Mouse (Mus musculus) neural tube, embryonic 15.5 days (tissue): ENCODE results near the gene Rwdd3. TPM values are rescaled to one million over a fixed set of nuclear protein-coding genes. Genes with fewer than 3 reads are reported as not detected.
A peak's percentile ranks its signal among the peaks of the same experiment; 100 is the strongest.

Source experiments
- ATAC-seq: fragments of 200-750 bp; cut with Nextera tagmentation; 2 replicates; pipeline ENCODE4 v1.8.0; 2017; ENCODE audit warnings: mild to moderate bottlenecking, moderate TSS enrichment, moderate library complexity; ENCODE audit not compliant: low FRiP score
- H3K27ac ChIP-seq: fragments of 300-500 bp; sonication (generic); replicated peaks from 2 replicates; pipeline ENCODE4 v1.5.1; 2015; ENCODE audit warnings: mild to moderate bottlenecking, inconsistent platforms
- H3K27me3 ChIP-seq: fragments of 300-500 bp; sonication (generic); replicated peaks from 2 replicates; pipeline ENCODE4 v1.6.1; 2015; ENCODE audit warnings: inconsistent platforms
- H3K36me3 ChIP-seq: fragments of 300-500 bp; sonication (generic); 2 replicates; pipeline ENCODE4 v1.6.1; 2015; ENCODE audit warnings: inconsistent platforms
- H3K4me1 ChIP-seq: fragments of 300-500 bp; sonication (generic); 2 replicates; pipeline ENCODE4 v1.6.1; 2015; ENCODE audit warnings: inconsistent platforms
- H3K4me2 ChIP-seq: fragments of 300-500 bp; sonication (generic); 2 replicates; pipeline ENCODE4 v1.6.1; 2015; ENCODE audit warnings: inconsistent platforms, mild to moderate bottlenecking, moderate library complexity
- H3K4me3 ChIP-seq: fragments of 300-500 bp; sonication (generic); replicated peaks from 2 replicates; pipeline ENCODE4 v1.5.1; 2015; ENCODE audit warnings: mild to moderate bottlenecking, inconsistent platforms
- H3K9ac ChIP-seq: fragments of 300-500 bp; sonication (generic); replicated peaks from 2 replicates; pipeline ENCODE4 v1.6.1; 2015; ENCODE audit warnings: mild to moderate bottlenecking, inconsistent platforms
- H3K9me3 ChIP-seq: fragments of 300-500 bp; sonication (generic); replicated peaks from 2 replicates; pipeline ENCODE4 v1.6.1; 2016; ENCODE audit warnings: inconsistent platforms
- WGBS: fragments of 180-500 bp; shearing (Covaris S2); methylation state at CpG from one replicate; pipeline ENCODE4 v1.1.7; 2015; ENCODE audit warnings: mixed read lengths; 5-methylcytosine and 5-hydroxymethylcytosine counted together
- polyA plus RNA-seq: library from polyadenylated mRNA; unstranded; fragments of >200 nt; fragmentation: Nextera tagmentation; extraction: Ambion mirVana; gene quantifications from 2 replicates; pipeline ENCODE4 v1.2.1, GENCODE M21; 2015

Rwdd3 gene
- polyA plus RNA-seq, 1 experiment from 2014 or later: 5.4 TPM

DNA sequence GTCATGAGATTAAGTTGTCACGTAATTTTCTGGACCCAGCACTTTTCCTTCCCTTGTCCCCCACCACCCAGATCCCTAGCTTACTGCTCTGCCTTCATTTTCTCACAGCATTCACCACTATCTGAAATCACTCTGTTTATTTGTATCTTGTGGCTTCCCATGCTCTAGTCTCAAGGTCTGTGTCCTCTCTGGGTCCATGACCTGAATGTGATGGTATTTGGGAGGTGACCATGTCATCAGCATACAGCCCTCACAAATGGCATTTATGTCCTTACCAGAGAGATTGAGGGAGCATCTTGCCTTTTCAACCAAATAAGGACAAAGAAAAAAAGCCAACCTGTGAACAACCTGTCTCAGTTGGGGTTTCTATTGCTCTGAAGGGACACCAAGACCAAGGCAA lies 4.5 kb upstream of the Rwdd3 start:
- no peak overlapping the region for H3K9ac ChIP-seq
- no peak for ATAC-seq
- H3K27me3 ChIP-seq: no peaks in the 10 kb centered on the region
- H3K4me3 ChIP-seq: no peak overlapping the region
- H3K4me1 ChIP-seq: peaks cover 5% of the 10 kb centered on the region; the same call in 1 of the 2 replicates
- H3K36me3 ChIP-seq: no peaks in the 10 kb centered on the region
- no peaks in the 10 kb centered on the region for H3K9me3 ChIP-seq
- WGBS: 90% methylated on average over 1 of the region's 1 CpGs
- no peak overlapping the region for H3K4me2 ChIP-seq
- no peak overlapping the region for H3K27ac ChIP-seq

DNA sequence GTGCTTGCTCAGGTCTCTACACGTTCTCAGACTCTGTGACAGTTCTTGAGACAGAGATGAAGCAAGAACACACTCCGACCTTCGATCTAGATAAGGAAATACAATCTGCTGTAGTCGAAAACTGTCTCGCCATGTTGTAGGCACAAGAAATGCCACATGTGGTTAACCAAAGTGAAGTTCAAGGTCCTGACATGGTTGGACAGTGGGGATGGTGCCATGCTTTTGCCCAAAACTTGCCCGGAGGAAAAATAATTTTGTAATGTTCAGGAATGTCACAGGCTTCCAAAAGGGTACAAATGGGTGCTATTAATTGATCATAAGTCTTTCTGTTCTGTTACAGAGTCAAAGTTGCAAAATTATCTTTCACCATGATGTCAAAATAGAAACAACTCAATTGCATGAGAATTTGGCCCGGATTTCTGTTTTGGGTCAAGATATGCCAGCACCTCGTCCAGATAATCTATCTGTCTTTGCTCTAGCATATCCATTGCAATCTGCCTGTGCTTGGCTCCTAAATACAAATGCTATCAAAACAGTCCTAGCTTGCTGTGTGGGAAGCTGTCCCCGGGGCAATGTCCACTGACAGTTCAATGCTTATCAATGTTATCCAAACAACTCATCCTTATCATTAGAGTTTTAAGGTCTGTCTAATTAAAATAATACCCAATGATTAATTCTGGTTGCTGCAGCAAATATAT lies 2.9 kb upstream of the Rwdd3 start:
- H3K9ac ChIP-seq: no peak overlapping the region
- 85% methylated on average over 9 of the region's 9 CpGs for WGBS
- no peak for ATAC-seq
- H3K27me3 ChIP-seq: no peaks in the 10 kb centered on the region
- no peaks in the 10 kb centered on the region for H3K9me3 ChIP-seq
- no peak overlapping the region for H3K27ac ChIP-seq
- H3K4me3 ChIP-seq: no peak overlapping the region
- H3K4me2 ChIP-seq: no peak overlapping the region
- H3K36me3 ChIP-seq: no peaks in the 10 kb centered on the region
- peaks cover 10% of the 10 kb centered on the region for H3K4me1 ChIP-seq

DNA sequence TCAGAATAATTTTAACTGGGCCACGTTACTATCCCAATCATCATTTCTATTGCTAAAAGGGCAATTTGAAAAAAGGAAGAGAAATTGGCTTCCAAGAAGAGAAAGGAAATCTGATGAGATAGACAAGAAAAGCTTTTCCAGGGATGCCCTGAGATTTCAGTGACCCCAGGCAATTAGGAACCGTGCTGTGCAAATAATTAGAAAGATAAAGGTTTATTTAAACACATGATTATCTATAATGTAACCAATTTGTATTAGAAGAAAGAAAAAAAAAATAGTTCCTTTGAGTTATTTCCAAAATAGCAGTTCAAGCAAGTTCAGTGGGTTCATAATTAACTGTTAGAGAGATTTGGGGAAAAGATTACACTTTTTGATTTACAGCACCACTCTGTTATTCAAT lies 1.2 kb upstream of the Rwdd3 start:
- no peaks in the 10 kb centered on the region for H3K36me3 ChIP-seq
- peaks cover 10% of the 10 kb centered on the region for H3K4me1 ChIP-seq
- no peaks in the 10 kb centered on the region for H3K9me3 ChIP-seq
- H3K27ac ChIP-seq: no peak overlapping the region
- 68% methylated on average over 2 of the region's 2 CpGs for WGBS
- no peaks in the 10 kb centered on the region for H3K27me3 ChIP-seq
- H3K4me2 ChIP-seq: no peak overlapping the region
- H3K4me3 ChIP-seq: no peak overlapping the region
- no peak for ATAC-seq
- H3K9ac ChIP-seq: no peak overlapping the region

DNA sequence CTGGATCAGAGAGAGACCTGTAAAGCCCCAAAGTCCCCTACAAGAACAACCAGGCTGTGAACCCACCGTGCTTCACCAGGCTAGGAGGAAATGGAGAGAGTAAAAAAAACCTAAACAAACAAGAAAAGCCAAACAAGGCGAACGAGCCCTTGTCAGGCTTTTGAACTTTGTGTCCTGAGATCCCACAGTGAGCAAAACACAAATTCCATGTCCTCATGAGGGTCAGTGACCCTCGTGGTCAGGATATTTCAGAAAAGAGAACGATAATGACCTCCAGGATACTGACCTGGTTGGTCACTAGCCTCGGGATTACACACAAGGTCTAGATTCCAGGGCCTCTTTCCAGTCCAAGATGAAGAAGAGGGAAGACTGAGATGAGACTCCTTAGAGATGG lies 374 bp upstream of the Rwdd3 start:
- no peaks in the 10 kb centered on the region for H3K27me3 ChIP-seq
- H3K27ac ChIP-seq: no peak overlapping the region
- peak overlapping the region; percentile 89 for H3K4me2 ChIP-seq
- no peak for ATAC-seq
- H3K4me1 ChIP-seq: peaks cover 10% of the 10 kb centered on the region
- H3K4me3 ChIP-seq: peak overlapping the region; percentile 68
- 59% methylated on average over 6 of the region's 6 CpGs for WGBS
- H3K36me3 ChIP-seq: no peaks in the 10 kb centered on the region
- H3K9ac ChIP-seq: peak overlapping the region; percentile 63
- H3K9me3 ChIP-seq: no peaks in the 10 kb centered on the region

DNA sequence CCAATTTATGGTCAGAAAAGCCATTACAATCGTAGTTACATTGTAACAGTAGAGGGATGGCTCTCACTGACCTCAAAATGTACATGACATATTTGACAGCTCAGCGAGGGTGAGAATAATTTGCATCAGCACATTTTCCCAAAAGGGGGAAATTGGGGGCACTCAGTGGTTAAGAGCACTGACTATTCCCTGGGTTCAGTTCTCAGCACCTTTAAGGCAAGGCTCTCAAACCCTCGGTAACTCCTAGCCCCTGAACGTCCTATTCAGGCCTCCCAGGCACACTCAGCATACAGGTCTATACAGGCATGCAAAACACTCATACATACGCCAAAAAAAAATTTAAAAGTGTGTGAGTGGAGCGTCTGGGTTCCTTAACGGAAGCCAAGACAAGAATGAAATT lies 864 bp downstream of the Rwdd3 start:
- ATAC-seq: peak; percentile 20; the same call in 1 of the 2 replicates

DNA sequence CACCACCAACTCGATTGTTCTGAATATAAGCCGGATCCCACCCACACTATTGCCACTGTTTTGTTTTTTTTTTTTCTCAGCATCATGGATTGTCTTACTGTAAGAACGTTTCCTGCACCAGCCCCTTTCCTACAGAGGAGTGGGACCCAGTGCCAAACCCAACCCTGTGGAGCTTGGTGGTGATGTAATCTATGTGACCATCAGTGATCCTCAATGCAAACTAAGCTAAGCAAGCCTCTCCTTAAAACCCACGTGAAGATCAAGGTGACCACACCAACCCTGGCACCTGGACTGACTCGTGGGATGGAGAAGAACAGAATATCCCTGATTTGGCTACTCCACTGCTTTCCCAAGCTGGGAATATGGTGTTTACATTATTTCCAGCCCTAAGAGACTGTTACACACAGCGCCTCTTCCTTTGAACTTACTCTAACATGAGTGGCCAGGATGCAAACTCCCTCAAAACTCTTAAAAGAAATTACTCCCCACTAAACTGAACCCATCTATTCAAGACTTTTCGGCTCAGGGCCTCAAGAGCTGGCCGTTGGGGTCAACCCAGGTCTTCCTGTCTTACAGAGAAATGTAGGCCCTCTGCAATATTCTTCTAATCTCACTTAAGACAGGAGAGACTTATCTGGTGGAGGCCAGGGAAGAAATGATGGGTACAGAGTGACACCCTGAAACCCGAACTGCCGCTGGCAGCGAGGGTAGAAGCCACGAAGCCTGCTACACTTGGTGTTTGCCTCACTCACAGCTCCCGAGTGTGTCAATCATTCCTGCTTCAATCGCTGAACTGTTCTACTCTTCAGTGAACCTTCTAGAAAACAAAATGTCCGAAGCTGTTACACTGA lies 2.2 kb downstream of the Rwdd3 start:
- 72% methylated on average over 15 of the region's 15 CpGs for WGBS
- H3K4me2 ChIP-seq: no peak overlapping the region

More for the DNA sequence above, 864 bp downstream of the Rwdd3 start:
- no peaks in the 10 kb centered on the region for H3K9me3 ChIP-seq
- 55% methylated on average over 7 of the region's 7 CpGs for WGBS
- H3K27me3 ChIP-seq: no peaks in the 10 kb centered on the region
- no peaks in the 10 kb centered on the region for H3K36me3 ChIP-seq
- H3K4me2 ChIP-seq: peak overlapping the region; percentile 89
- peak overlapping the region; percentile 68 for H3K4me3 ChIP-seq
- peaks cover 10% of the 10 kb centered on the region for H3K4me1 ChIP-seq
- H3K27ac ChIP-seq: no peak overlapping the region
- H3K9ac ChIP-seq: peak overlapping the region; percentile 63

DNA sequence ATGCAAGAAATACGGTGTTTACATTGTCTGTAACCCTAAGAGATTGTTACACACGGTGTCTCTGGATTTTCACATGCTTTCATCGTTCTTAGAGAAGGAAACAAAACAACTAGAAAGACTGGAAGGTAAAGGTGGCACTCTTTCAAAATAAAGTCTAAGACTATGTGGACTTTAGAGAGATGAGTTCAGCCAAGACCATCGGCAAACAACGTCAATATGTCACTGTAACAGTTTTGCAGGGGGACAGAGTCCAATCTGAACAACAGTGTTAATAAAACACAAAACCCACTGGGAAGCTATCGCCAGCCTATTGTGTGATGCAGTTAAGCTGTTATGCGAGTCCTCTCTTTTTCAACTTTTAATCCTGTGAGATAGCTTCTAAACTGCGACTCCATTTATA lies 2.9 kb downstream of the Rwdd3 start:
- no peak overlapping the region for H3K9ac ChIP-seq
- no peak for ATAC-seq

More for the DNA sequence above, 2.2 kb downstream of the Rwdd3 start:
- Histone ChIP-seq H3K9ac (no peak overlapping the region), H3K9me3 (no peaks in the 10 kb centered on the region), H3K4me1 (peaks cover 10% of the 10 kb centered on the region), H3K4me3 (no peak overlapping the region), H3K27me3 (no peaks in the 10 kb centered on the region), H3K27ac (no peak overlapping the region), H3K36me3 (no peaks in the 10 kb centered on the region)
- ATAC-seq: no peak

DNA sequence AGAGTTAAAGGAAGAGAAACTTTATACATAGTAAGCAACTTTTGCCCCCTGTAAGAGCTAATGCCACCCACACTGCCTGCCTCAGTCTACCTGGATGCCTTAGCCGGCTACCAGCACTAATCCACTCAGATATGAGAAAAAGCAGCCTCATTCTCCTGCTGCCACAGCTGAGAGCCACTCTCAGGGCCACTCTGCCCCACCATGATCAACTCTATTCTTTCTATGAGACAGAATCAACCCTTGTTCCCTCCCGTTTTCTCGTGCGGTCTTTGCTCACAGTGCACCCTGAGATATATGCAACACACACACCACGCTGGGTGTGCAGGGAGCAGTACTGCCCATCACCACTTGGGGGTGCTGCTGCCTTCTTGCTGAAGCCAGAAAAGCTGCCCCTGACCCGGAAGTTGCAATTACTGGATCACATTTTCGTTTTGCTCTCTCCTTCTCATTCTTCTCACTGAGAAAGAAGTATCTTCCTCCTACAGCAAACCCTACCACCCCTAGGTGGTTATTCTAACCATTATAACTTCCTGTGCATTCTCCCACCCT lies 8.2 kb downstream of the Rwdd3 start:
- H3K36me3 ChIP-seq: no peaks in the 10 kb centered on the region
- H3K9me3 ChIP-seq: no peaks in the 10 kb centered on the region
- H3K4me3 ChIP-seq: no peak overlapping the region
- H3K4me2 ChIP-seq: no peak overlapping the region
- no peaks in the 10 kb centered on the region for H3K4me1 ChIP-seq
- H3K27ac ChIP-seq: no peak overlapping the region
- ATAC-seq: no peak
- H3K27me3 ChIP-seq: no peaks in the 10 kb centered on the region
- 49% methylated on average over 7 of the region's 7 CpGs for WGBS
- H3K9ac ChIP-seq: no peak overlapping the region

More for the DNA sequence above, 2.9 kb downstream of the Rwdd3 start:
- Histone ChIP-seq H3K9me3 (no peaks in the 10 kb centered on the region), H3K4me2 (no peak overlapping the region), H3K36me3 (no peaks in the 10 kb centered on the region), H3K4me1 (peaks cover 10% of the 10 kb centered on the region), H3K4me3 (no peak overlapping the region), H3K27ac (no peak overlapping the region), H3K27me3 (no peaks in the 10 kb centered on the region)
- WGBS: 90% methylated on average over 8 of the region's 8 CpGs

DNA sequence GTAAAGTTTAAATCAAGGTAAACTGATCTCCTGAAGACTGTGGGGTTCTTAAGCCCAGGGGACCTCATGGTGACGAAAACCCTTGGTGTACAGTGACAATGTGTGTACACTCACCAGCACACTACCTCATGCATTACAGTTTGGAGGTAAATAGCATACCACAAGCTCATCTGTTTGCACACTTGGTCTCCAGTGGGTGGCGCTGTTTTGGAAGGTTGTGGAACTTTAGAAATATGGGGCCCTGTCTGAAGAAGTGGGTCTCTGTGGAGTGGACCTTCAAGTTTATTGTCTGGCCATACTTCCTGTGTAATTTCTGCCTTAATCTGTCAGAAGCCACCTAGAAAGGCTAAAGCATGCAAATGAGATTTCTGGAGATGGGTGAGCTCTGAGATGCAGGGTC lies 9.8 kb downstream of the Rwdd3 start:
- Histone ChIP-seq H3K9me3 (no peaks in the 10 kb centered on the region), H3K27me3 (no peaks in the 10 kb centered on the region), H3K9ac (no peak overlapping the region), H3K4me3 (no peak overlapping the region), H3K4me2 (no peak overlapping the region), H3K4me1 (peaks cover 2% of the 10 kb centered on the region), H3K27ac (no peak overlapping the region), H3K36me3 (no peaks in the 10 kb centered on the region)
- 53% methylated on average over 2 of the region's 2 CpGs for WGBS
- no peak for ATAC-seq

DNA sequence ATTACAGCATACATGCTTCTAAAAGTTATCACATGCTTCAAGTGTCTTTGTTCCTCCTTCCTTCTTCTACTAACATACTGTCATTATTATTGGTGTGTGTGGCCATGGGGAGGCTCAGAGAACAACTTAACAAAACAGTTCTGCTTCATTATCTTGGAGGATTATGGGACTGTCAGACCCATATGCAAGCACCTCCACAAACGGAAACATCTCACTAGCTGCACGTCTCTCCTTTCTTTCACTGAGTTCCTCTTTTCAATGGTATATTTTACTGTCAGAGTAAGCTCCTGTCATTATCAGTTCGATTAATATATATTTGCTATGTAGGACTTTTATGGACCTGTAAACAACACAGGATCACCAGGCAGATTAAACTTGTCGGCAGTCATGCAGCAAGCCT lies 11.1 kb downstream of the Rwdd3 start:
- Histone ChIP-seq H3K4me3 (no peak overlapping the region), H3K4me2 (no peak overlapping the region), H3K9me3 (no peaks in the 10 kb centered on the region), H3K9ac (no peak overlapping the region), H3K4me1 (peaks cover 10% of the 10 kb centered on the region), H3K36me3 (no peaks in the 10 kb centered on the region), H3K27me3 (no peaks in the 10 kb centered on the region), H3K27ac (no peak overlapping the region)
- no peak for ATAC-seq
- WGBS: 71% methylated on average over 4 of the region's 4 CpGs

DNA sequence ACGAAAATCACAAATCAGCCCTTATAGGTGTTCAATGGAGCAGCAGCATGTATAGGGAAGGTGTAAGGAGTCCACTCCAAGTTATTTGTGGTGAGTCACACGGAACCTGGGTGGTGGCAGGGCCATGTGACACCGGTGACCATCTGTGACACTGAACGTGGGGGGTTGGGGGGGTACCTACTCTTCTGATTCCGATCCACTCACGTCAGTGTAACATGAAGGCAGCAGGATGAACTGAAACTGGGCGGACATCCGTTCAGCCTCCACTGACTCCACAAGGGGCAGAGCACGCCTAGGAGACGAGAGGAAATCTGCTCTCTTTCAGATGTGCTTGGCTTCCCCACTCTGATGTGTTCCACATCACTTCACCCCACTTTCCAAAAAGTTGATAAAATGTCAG lies 11.9 kb downstream of the Rwdd3 start:
- Histone ChIP-seq H3K36me3 (no peaks in the 10 kb centered on the region), H3K27ac (no peak overlapping the region), H3K9me3 (no peaks in the 10 kb centered on the region), H3K4me1 (peaks cover 10% of the 10 kb centered on the region), H3K9ac (no peak overlapping the region), H3K27me3 (no peaks in the 10 kb centered on the region), H3K4me2 (no peak overlapping the region), H3K4me3 (no peak overlapping the region)
- no peak for ATAC-seq
- WGBS: 77% methylated on average over 10 of the region's 10 CpGs

DNA sequence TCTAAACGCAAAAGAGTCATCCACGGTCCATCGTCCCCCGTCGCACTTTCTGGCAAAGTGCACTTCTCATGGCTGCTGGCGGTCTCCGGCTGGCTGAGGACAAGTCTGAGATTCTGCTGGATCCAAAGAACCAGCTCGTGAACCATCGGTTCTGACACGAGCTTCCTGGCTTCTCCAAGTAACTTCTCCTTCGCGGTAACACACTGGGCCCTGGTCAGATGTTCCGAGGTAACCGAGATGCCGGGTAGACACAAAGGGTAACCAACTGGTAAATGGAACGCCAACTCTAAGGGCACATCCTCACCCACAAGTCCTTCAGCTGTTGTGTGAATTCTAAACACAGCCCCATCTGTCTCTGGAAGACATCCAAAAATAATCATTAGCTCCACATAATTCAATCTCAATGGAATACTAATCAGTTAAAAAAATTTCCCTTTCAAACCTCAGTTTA lies 12.6 kb downstream of the Rwdd3 start:
- Histone ChIP-seq H3K4me3 (no peak overlapping the region), H3K4me2 (no peak overlapping the region), H3K9ac (no peak overlapping the region), H3K27ac (no peak overlapping the region), H3K4me1 (peaks cover 10% of the 10 kb centered on the region), H3K27me3 (no peaks in the 10 kb centered on the region), H3K36me3 (no peaks in the 10 kb centered on the region), H3K9me3 (no peaks in the 10 kb centered on the region)
- ATAC-seq: no peak
- WGBS: 85% methylated on average over 16 of the region's 16 CpGs
